Mouse (Mus musculus) embryonic facial prominence, embryonic 15.5 days (tissue): Measurements from ENCODE around the gene Commd7. TPM values are rescaled to one million over a fixed set of nuclear protein-coding genes. Genes with fewer than 3 reads are reported as not detected.

Source experiments
- ATAC-seq: fragments of 200-750 bp; cut with Nextera tagmentation; 2 replicates; pipeline ENCODE4 v1.8.0; 2017; ENCODE audit warnings: low read depth, moderate TSS enrichment; ENCODE audit not compliant: insufficient number of reproducible peaks, low FRiP score, low TSS enrichment
- H3K27ac ChIP-seq: fragments of 300-500 bp; sonication (generic); replicated peaks from 2 replicates; pipeline ENCODE4 v1.5.1; 2015; ENCODE audit warnings: mild to moderate bottlenecking, inconsistent platforms
- H3K27me3 ChIP-seq: fragments of 300-500 bp; sonication (generic); 2 replicates; pipeline ENCODE4 v1.6.1; 2015; ENCODE audit warnings: inconsistent platforms
- H3K36me3 ChIP-seq: fragments of 300-500 bp; sonication (generic); 2 replicates; pipeline ENCODE4 v1.6.1; 2015; ENCODE audit warnings: mild to moderate bottlenecking, inconsistent platforms
- H3K4me1 ChIP-seq: fragments of 300-500 bp; sonication (generic); 2 replicates; pipeline ENCODE4 v1.6.1; 2015; ENCODE audit warnings: inconsistent platforms
- H3K4me2 ChIP-seq: fragments of 300-500 bp; sonication (generic); replicated peaks from 2 replicates; pipeline ENCODE4 v1.6.1; 2015; ENCODE audit warnings: mild to moderate bottlenecking, inconsistent platforms
- H3K4me3 ChIP-seq: fragments of 300-500 bp; sonication (generic); replicated peaks from 2 replicates; pipeline ENCODE4 v1.5.1; 2015; ENCODE audit warnings: mild to moderate bottlenecking, inconsistent platforms
- H3K9ac ChIP-seq: fragments of 300-500 bp; sonication (generic); 2 replicates; pipeline ENCODE4 v1.6.1; 2015; ENCODE audit warnings: inconsistent platforms
- H3K9me3 ChIP-seq: fragments of 300-500 bp; sonication (generic); replicated peaks from 2 replicates; pipeline ENCODE4 v1.6.1; 2016; ENCODE audit warnings: inconsistent platforms
- WGBS: fragments of 180-500 bp; shearing (Covaris S2); methylation state at CpG from one replicate; pipeline ENCODE4 v1.1.7; 2015; 5-methylcytosine and 5-hydroxymethylcytosine counted together
- polyA plus RNA-seq: library from polyadenylated mRNA; unstranded; fragments of >200 nt; fragmentation: Nextera tagmentation; extraction: Ambion mirVana; gene quantifications from 2 replicates; pipeline ENCODE4 v1.2.1, GENCODE M21; 2015

Gene Commd7
- polyA plus RNA-seq, 1 experiment from 2014 or later, result 79.0 TPM

- Histone ChIP-seq H3K4me3 (no peak overlapping the region), H3K4me1 (peaks cover 3% of the 10 kb centered on the region; the same call in 1 of the 2 replicates), H3K9me3 (no peaks in the 10 kb centered on the region), H3K27ac (no peak overlapping the region), H3K9ac (no peak overlapping the region), H3K4me2 (no peak overlapping the region), H3K36me3 (no peaks in the 10 kb centered on the region), H3K27me3 (no peaks in the 10 kb centered on the region)
- ATAC-seq, result no peak
- WGBS, result 38% methylated on average over 4 of the region's 4 CpGs
Observed at GRCm38 (mm10) chr2:153603724-153604123, 28.9 kb downstream of the Commd7 start.

- Histone ChIP-seq H3K36me3 (no peaks in the 10 kb centered on the region), H3K9me3 (no peaks in the 10 kb centered on the region), H3K9ac (no peak overlapping the region), H3K4me1 (peaks cover 3% of the 10 kb centered on the region; the same call in 1 of the 2 replicates), H3K27me3 (no peaks in the 10 kb centered on the region), H3K27ac (no peak overlapping the region), H3K4me3 (no peak overlapping the region), H3K4me2 (no peak overlapping the region)
- WGBS, result 61% methylated on average over 16 of the region's 16 CpGs
- ATAC-seq, result no peak
Observed at GRCm38 (mm10) chr2:153600667-153601648, 31.6 kb downstream of the Commd7 start.

GRCm38 (mm10) chr2:153600021-153600666, 32.4 kb downstream of the Commd7 start:
- Histone ChIP-seq H3K36me3 (no peaks in the 10 kb centered on the region), H3K27me3 (no peaks in the 10 kb centered on the region), H3K4me2 (no peak overlapping the region), H3K27ac (no peak overlapping the region), H3K4me3 (no peak overlapping the region), H3K9me3 (no peaks in the 10 kb centered on the region), H3K4me1 (peaks cover 3% of the 10 kb centered on the region; the same call in 1 of the 2 replicates), H3K9ac (no peak overlapping the region)
- ATAC-seq, result 0 out of 2 replicates have a peak, but pooled peaks have one; percentile 55
- WGBS, result 61% methylated on average over 6 of the region's 6 CpGs

GRCm38 (mm10) chr2:153597626-153598025, 35.0 kb downstream of the Commd7 start:
- Histone ChIP-seq H3K4me2 (no peak overlapping the region), H3K9ac (no peak overlapping the region), H3K27me3 (no peaks in the 10 kb centered on the region), H3K9me3 (no peaks in the 10 kb centered on the region), H3K36me3 (no peaks in the 10 kb centered on the region), H3K27ac (no peak overlapping the region), H3K4me1 (peaks cover 8% of the 10 kb centered on the region; the same call in 1 of the 2 replicates), H3K4me3 (no peak overlapping the region)
- ATAC-seq, result no peak
- WGBS, result 68% methylated on average over 4 of the region's 4 CpGs

GRCm38 (mm10) chr2:153597014-153597413, 35.6 kb downstream of the Commd7 start:
- H3K4me1 ChIP-seq, result peaks cover 8% of the 10 kb centered on the region; the same call in 1 of the 2 replicates
- H3K36me3 ChIP-seq, result no peaks in the 10 kb centered on the region
- no peaks in the 10 kb centered on the region for H3K27me3 ChIP-seq
- no peak for ATAC-seq
- H3K4me3 ChIP-seq, result no peak overlapping the region
- H3K4me2 ChIP-seq, result no peak overlapping the region
- WGBS, result 70% methylated on average over 3 of the region's 3 CpGs
- H3K27ac ChIP-seq, result no peak overlapping the region
- no peaks in the 10 kb centered on the region for H3K9me3 ChIP-seq
- no peak overlapping the region for H3K9ac ChIP-seq

- H3K4me3 ChIP-seq, result no peak overlapping the region
- no peaks in the 10 kb centered on the region for H3K36me3 ChIP-seq
- H3K9me3 ChIP-seq, result no peaks in the 10 kb centered on the region
- H3K27ac ChIP-seq, result no peak overlapping the region
- 53% methylated on average over 4 of the region's 4 CpGs for WGBS
- no peaks in the 10 kb centered on the region for H3K27me3 ChIP-seq
- H3K4me1 ChIP-seq, result 0 out of 2 replicates have a peak, but pooled peaks cover 5% of the 10 kb centered on the region
- H3K4me2 ChIP-seq, result no peak overlapping the region
- H3K9ac ChIP-seq, result no peak overlapping the region
- no peak for ATAC-seq
Observed at GRCm38 (mm10) chr2:153594998-153595397, 37.6 kb downstream of the Commd7 start.

- H3K27me3 ChIP-seq, result no peaks in the 10 kb centered on the region
- 45% methylated on average over 9 of the region's 9 CpGs for WGBS
- no peak for ATAC-seq
- H3K4me2 ChIP-seq, result no peak overlapping the region
- H3K27ac ChIP-seq, result no peak overlapping the region
- 0 out of 2 replicates have a peak, but pooled peaks cover 5% of the 10 kb centered on the region for H3K4me1 ChIP-seq
- no peaks in the 10 kb centered on the region for H3K9me3 ChIP-seq
- H3K9ac ChIP-seq, result no peak overlapping the region
- H3K4me3 ChIP-seq, result no peak overlapping the region
- H3K36me3 ChIP-seq, result no peaks in the 10 kb centered on the region
Observed at GRCm38 (mm10) chr2:153593186-153593585, 39.4 kb downstream of the Commd7 start.

GRCm38 (mm10) chr2:153592056-153593014, 40.2 kb downstream of the Commd7 start:
- H3K36me3 ChIP-seq, result no peaks in the 10 kb centered on the region
- H3K4me3 ChIP-seq, result no peak overlapping the region
- 0 out of 2 replicates have a peak, but pooled peaks cover 5% of the 10 kb centered on the region for H3K4me1 ChIP-seq
- H3K4me2 ChIP-seq, result no peak overlapping the region
- H3K9ac ChIP-seq, result no peak overlapping the region
- H3K27ac ChIP-seq, result no peak overlapping the region
- ATAC-seq, result no peak
- H3K27me3 ChIP-seq, result no peaks in the 10 kb centered on the region
- no peaks in the 10 kb centered on the region for H3K9me3 ChIP-seq
- 75% methylated on average over 8 of the region's 8 CpGs for WGBS

- Histone ChIP-seq H3K4me1 (peaks cover 11% of the 10 kb centered on the region), H3K4me2 (peak overlapping the region; percentile 49), H3K27me3 (no peaks in the 10 kb centered on the region), H3K9me3 (no peaks in the 10 kb centered on the region), H3K27ac (no peak overlapping the region), H3K36me3 (no peaks in the 10 kb centered on the region), H3K4me3 (0 out of 2 replicates have a peak overlapping the region, but pooled peaks have one; percentile 20), H3K9ac (no peak overlapping the region)
- 10% methylated on average over 15 of the region's 15 CpGs for WGBS
- no peak; the same call in 1 of the 2 replicates for ATAC-seq
Observed at GRCm38 (mm10) chr2:153586515-153587174, 45.9 kb downstream of the Commd7 start.

GRCm38 (mm10) chr2:153585981-153586380, 46.6 kb downstream of the Commd7 start:
- Histone ChIP-seq H3K27me3 (no peaks in the 10 kb centered on the region), H3K9ac (no peak overlapping the region), H3K4me2 (peak overlapping the region; percentile 49; the same call in 1 of the 2 replicates), H3K4me3 (no peak overlapping the region), H3K27ac (no peak overlapping the region), H3K4me1 (peaks cover 11% of the 10 kb centered on the region), H3K9me3 (no peaks in the 10 kb centered on the region), H3K36me3 (no peaks in the 10 kb centered on the region)
- WGBS, result 61% methylated on average over 6 of the region's 6 CpGs
- ATAC-seq, result no peak
